Mouse (Mus musculus): ENCODE results near the gene Hdac6.
"Not testable (repeated sequence)": the region's sequence is repeated elsewhere in the genome, so short reads cannot be mapped to it uniquely, and the experiment has no call there.

Gene Hdac6

GRCm38 (mm10) chrX:7922032-7922431 is 25.7 kb downstream of the Hdac6 start:
- no peak for DNase-seq (ENCODE audit: extremely low read depth, low read depth, low spot score)

- no peak for DNase-seq (ENCODE audit: extremely low read depth, low read depth, low spot score)
Measured at GRCm38 (mm10) chrX:7919601-7920383, 27.9 kb downstream of the Hdac6 start, which contains the start of gene Pcsk1n. Pcsk1n (plus strand) TSS chrX:7919822.

- not testable (repeated sequence) for DNase-seq (ENCODE audit: extremely low read depth, low read depth, low spot score)
Measured at GRCm38 (mm10) chrX:7917960-7918359, 29.7 kb downstream of the Hdac6 start.

GRCm38 (mm10) chrX:7915669-7916068 is 32.0 kb downstream of the Hdac6 start:
- DNase-seq (ENCODE audit: extremely low read depth, low read depth, low spot score) = not testable (repeated sequence)

- no peak for DNase-seq (ENCODE audit: extremely low read depth, low read depth, low spot score)
Measured at GRCm38 (mm10) chrX:7910473-7910872, 37.2 kb downstream of the Hdac6 start.

- not testable (repeated sequence) for DNase-seq (ENCODE audit: extremely low read depth, low read depth, low spot score)
Measured at GRCm38 (mm10) chrX:7909242-7909641, 38.4 kb downstream of the Hdac6 start, which contains the start of gene Gm10490. Gm10490 (plus strand) TSS chrX:7909542.

- DNase-seq (ENCODE audit: extremely low read depth, low read depth, low spot score) = no peak
Measured at GRCm38 (mm10) chrX:7907735-7908134, 40.0 kb downstream of the Hdac6 start, which contains the start of gene Gm10491. Gm10491 (minus strand) TSS chrX:7907835.

GRCm38 (mm10) chrX:7904441-7904840 is 43.2 kb downstream of the Hdac6 start:
- DNase-seq (ENCODE audit: extremely low read depth, low read depth, low spot score) = no peak

- DNase-seq (ENCODE audit: extremely low read depth, low read depth, low spot score) = peak; percentile 54
Measured at GRCm38 (mm10) chrX:7898880-7899874, 48.5 kb downstream of the Hdac6 start, which contains the start of the genes Pqbp1 and Timm17b. Pqbp1 (minus strand) TSS chrX:7899269. Timm17b (plus strand) TSS chrX:7899357.

GRCm38 (mm10) chrX:7898211-7898610 is 49.5 kb downstream of the Hdac6 start:
- DNase-seq (ENCODE audit: extremely low read depth, low read depth, low spot score) = no peak

- peak; percentile 64 for DNase-seq (ENCODE audit: extremely low read depth, low read depth, low spot score)
Measured at GRCm38 (mm10) chrX:7883841-7884567, 63.7 kb downstream of the Hdac6 start, which contains the start of gene Slc35a2. Slc35a2 (plus strand) TSS chrX:7884028.

Measured in fat pad, adult 2 months (tissue).